Mouse (Mus musculus) kidney, embryonic 16.5 days (tissue): Measurements from ENCODE around the gene Plscr3. TPM values are rescaled to one million over a fixed set of nuclear protein-coding genes. Genes with fewer than 3 reads are reported as not detected.

Source experiments
- ATAC-seq: fragments of 200-750 bp; cut with Nextera tagmentation; 2 replicates; pipeline ENCODE4 v1.8.0; 2017; ENCODE audit warnings: moderate TSS enrichment; ENCODE audit not compliant: low FRiP score, low TSS enrichment
- H3K27ac ChIP-seq: fragments of 300-500 bp; sonication (generic); 2 replicates; pipeline ENCODE4 v1.5.1; 2014; ENCODE audit warnings: low read length
- H3K27me3 ChIP-seq: fragments of 300-500 bp; sonication (generic); 2 replicates; pipeline ENCODE4 v1.6.1; 2014; ENCODE audit warnings: low read length, control low read depth, mixed read lengths; ENCODE audit not compliant: insufficient read depth
- H3K36me3 ChIP-seq: fragments of 300-500 bp; sonication (generic); 2 replicates; pipeline ENCODE4 v1.6.1; 2014; ENCODE audit warnings: low read length, control low read depth, mixed read lengths; ENCODE audit not compliant: insufficient read depth
- H3K4me1 ChIP-seq: fragments of 300-500 bp; sonication (generic); 2 replicates; pipeline ENCODE4 v1.6.1; 2014; ENCODE audit warnings: low read length, control low read depth, mixed read lengths; ENCODE audit not compliant: insufficient read depth
- H3K4me2 ChIP-seq: fragments of 300-500 bp; sonication (generic); replicated peaks from 2 replicates; pipeline ENCODE4 v1.6.1; 2014; ENCODE audit warnings: low read depth, low read length
- H3K4me3 ChIP-seq: fragments of 300-500 bp; sonication (generic); 2 replicates; pipeline ENCODE4 v1.5.1; 2014; ENCODE audit warnings: mild to moderate bottlenecking, low read length
- H3K9ac ChIP-seq: fragments of 300-500 bp; sonication (generic); replicated peaks from 2 replicates; pipeline ENCODE4 v1.6.1; 2014; ENCODE audit warnings: low read length
- H3K9me3 ChIP-seq: fragments of 300-500 bp; sonication (generic); 2 replicates; pipeline ENCODE4 v1.6.1; 2016; ENCODE audit warnings: low read length, control low read depth
- WGBS: fragments of 180-500 bp; shearing (Covaris S2); extraction: QIAGEN DNeasy Blood & Tissue Kit; methylation state at CpG from one replicate; pipeline ENCODE4 v1.1.7; 2014; 5-methylcytosine and 5-hydroxymethylcytosine counted together
- polyA plus RNA-seq: library from polyadenylated mRNA; unstranded; fragments of >200 nt; fragmentation: Nextera tagmentation; extraction: Ambion mirVana; gene quantifications from 2 replicates; pipeline ENCODE4 v1.2.1, GENCODE M21; 2015

Plscr3 gene
- polyA plus RNA-seq, 1 experiment from 2014 or later, result 105 TPM

DNA sequence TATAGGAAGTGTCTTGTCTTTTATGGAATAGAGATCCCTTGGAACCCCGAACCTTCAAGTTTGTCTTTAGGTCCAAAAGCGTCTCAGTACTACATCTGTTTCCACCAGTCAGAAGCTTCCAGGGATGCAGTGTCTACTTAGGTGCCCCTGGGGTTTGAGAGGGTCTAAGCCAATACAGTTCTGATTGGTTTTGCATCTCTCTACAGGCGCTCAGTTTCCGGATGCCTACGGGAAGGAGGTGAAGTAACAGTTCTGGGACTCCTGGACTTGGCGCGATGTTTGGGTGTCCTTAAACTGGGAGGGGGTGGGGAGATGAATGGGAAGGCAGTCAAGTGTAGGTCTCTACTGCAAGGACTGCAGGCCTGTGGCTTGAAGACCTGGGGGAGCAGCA, 7.5 kb upstream of the Plscr3 start:
- Histone ChIP-seq H3K9ac (peak overlapping the region; percentile 76), H3K4me3 (peak overlapping the region; percentile 66), H3K4me1 (peaks cover 41% of the 10 kb centered on the region), H3K9me3 (no peaks in the 10 kb centered on the region), H3K36me3 (0 out of 2 replicates have a peak, but pooled peaks cover 1% of the 10 kb centered on the region), H3K27ac (peak overlapping the region; percentile 93), H3K27me3 (no peaks in the 10 kb centered on the region; the same call in 1 of the 2 replicates), H3K4me2 (peak overlapping the region; percentile 98)
- ATAC-seq, result peak; percentile 3; the same call in 1 of the 2 replicates
- WGBS, result 0% methylated on average over 7 of the region's 7 CpGs

DNA sequence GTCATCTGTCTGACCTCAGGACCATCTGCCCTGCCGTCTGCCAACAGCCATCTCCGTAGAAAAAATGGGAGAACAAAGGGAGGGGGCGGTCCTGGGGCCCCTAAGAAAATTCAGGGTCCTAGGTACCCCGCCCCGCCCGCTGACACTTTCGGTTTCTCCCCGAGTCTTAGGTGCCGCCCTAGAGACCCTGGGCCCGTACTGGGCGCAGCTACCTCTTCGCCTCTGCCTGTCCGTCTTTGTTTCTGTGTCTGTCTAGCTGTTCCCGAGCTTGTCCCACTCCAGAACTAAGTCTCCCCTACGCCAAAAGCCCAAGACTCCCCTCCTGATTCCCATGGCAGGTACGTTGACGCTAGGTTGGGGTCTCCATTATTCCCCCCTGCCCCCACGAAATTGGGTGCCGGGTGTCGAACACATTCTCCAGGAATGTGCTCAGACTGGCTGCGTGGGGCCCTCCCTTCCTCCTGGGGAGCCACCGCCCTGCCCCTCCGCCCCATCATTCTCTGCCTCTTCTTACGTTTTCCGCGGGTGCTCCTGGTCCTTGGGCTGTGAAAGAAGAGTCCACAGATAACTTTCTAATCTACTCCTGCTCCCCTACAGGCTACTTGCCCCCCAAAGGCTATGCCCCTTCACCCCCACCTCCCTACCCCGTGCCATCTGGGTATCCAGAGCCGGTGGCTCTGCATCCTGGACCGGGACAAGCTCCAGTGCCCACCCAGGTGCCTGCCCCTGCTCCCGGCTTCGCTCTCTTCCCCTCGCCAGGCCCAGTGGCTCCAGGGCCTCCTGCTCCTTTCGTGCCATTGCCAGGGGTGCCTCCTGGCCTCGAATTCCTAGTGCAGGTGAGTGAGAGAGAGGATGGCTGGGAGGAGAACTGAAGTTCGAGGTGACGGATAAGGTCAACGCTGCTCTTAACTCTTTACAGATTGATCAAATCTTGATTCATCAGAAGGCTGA, 837 bp downstream of the Plscr3 start:
- Histone ChIP-seq H3K9ac (peak overlapping the region; percentile 89), H3K27ac (peak overlapping the region; percentile 99), H3K36me3 (peaks cover 38% of the 10 kb centered on the region), H3K4me2 (peak overlapping the region; percentile 93), H3K27me3 (no peaks in the 10 kb centered on the region), H3K4me3 (peak overlapping the region; percentile 84), H3K9me3 (no peaks in the 10 kb centered on the region), H3K4me1 (peaks cover 19% of the 10 kb centered on the region)
- peak; percentile 36 for ATAC-seq
- 6% methylated on average over 37 of the region's 37 CpGs for WGBS

- peaks cover 19% of the 10 kb centered on the region for H3K4me1 ChIP-seq
- H3K4me3 ChIP-seq, result no peak overlapping the region
- H3K27ac ChIP-seq, result no peak overlapping the region
- ATAC-seq, result no peak
- H3K9ac ChIP-seq, result peak overlapping the region; percentile 89; the same call in 1 of the 2 replicates
- no peaks in the 10 kb centered on the region for H3K9me3 ChIP-seq
- H3K36me3 ChIP-seq, result peaks cover 42% of the 10 kb centered on the region
- peak overlapping the region; percentile 93; the same call in 1 of the 2 replicates for H3K4me2 ChIP-seq
- 97% methylated on average over 6 of the region's 6 CpGs for WGBS
- H3K27me3 ChIP-seq, result no peaks in the 10 kb centered on the region
These were observed 1.8 kb downstream of the Plscr3 start for GRCm38 (mm10) chr11:69848021-69848420.

DNA sequence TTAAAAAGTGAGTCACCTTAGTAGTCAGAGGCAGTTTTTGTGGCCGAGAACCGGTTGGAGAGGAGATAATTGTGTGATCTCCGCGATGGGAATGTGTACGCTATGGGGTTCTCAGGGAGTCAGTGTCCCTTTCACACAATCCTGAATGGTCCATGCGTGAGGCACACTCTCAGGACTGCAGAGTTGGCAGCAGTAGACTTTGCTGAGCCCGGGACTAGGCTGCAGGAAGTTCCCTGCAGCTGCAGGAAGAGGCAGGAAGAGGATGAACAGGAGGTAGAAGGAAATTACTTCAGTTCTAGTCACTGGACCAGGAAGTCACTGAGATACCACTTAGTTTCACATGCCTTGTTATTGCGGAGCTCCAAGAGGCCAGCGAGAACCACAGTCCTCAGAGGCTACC, 3.0 kb downstream of the Plscr3 start:
- no peak overlapping the region for H3K9ac ChIP-seq
- H3K27ac ChIP-seq, result no peak overlapping the region; the same call in 1 of the 2 replicates
- H3K27me3 ChIP-seq, result no peaks in the 10 kb centered on the region
- no peak overlapping the region for H3K4me3 ChIP-seq
- ATAC-seq, result no peak
- WGBS, result 87% methylated on average over 9 of the region's 9 CpGs
- no peaks in the 10 kb centered on the region for H3K9me3 ChIP-seq
- no peak overlapping the region for H3K4me2 ChIP-seq
- H3K36me3 ChIP-seq, result peaks cover 42% of the 10 kb centered on the region
- H3K4me1 ChIP-seq, result peaks cover 19% of the 10 kb centered on the region

DNA sequence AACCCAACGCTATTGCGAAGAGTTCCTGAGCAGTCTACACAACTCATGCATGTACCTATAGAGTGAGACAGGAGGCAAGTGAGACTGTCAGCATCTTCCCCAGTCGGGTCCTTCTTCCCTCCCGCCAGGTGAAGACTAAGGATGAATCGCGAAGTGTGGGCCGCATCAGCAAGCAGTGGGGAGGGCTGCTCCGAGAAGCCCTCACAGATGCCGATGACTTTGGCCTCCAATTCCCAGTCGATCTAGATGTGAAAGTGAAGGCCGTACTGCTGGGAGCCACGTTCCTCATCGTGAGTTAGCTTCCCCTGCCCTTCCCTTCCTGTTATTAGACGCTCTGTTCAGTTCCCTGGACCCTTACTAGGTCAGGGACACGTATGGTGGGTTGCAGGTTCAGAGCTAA, 3.7 kb downstream of the Plscr3 start:
- H3K4me2 ChIP-seq, result no peak overlapping the region
- no peak overlapping the region for H3K27ac ChIP-seq
- no peaks in the 10 kb centered on the region for H3K27me3 ChIP-seq
- H3K36me3 ChIP-seq, result peaks cover 42% of the 10 kb centered on the region
- no peaks in the 10 kb centered on the region for H3K9me3 ChIP-seq
- H3K4me3 ChIP-seq, result no peak overlapping the region
- no peak for ATAC-seq
- peaks cover 19% of the 10 kb centered on the region for H3K4me1 ChIP-seq
- 96% methylated on average over 15 of the region's 15 CpGs for WGBS
- H3K9ac ChIP-seq, result no peak overlapping the region

DNA sequence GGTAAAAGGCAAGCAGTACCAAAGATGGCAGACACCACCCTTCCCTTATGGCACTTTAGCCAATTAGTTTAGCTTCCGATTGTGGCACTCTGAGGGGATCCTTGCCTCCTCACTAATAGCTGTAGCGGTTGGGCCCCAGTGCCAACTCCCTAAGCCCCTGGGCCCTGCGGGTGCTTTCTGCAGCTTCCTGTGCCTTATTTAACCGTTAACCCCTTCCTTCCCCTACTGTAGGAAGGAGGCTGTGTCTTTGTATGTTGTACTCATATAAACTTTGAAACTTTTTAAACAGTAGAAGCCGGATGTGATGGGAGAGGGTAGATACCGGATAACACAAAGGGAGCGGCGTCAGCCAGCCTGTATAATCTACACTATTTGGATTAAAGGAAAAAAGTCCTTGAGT, 4.6 kb downstream of the Plscr3 start:
- peaks cover 42% of the 10 kb centered on the region for H3K36me3 ChIP-seq

DNA sequence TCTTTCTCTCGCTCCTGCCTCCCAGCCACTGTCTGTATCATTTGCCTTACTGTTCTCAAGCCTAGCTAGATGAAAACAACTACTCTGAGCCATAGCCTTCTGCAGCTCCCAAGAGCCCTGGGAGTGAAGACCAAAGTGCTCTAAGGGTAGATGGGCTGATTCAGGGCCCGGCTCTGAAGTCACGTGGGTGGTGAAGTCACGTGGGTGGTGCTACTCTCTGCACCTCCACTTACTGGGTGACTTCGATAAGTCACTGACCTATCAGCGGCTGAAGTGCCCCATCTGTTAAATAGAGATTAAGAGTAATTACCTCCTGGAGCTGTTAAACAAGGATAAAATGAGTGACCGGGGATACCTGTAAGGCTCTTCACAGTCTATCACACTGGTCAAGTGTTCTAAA, 7.8 kb downstream of the Plscr3 start:
- no peak overlapping the region for H3K27ac ChIP-seq
- H3K4me1 ChIP-seq, result peaks cover 4% of the 10 kb centered on the region; the same call in 1 of the 2 replicates
- no peak overlapping the region for H3K4me2 ChIP-seq
- H3K4me3 ChIP-seq, result no peak overlapping the region
- peaks cover 33% of the 10 kb centered on the region for H3K36me3 ChIP-seq
- WGBS, result 61% methylated on average over 7 of the region's 7 CpGs
- H3K27me3 ChIP-seq, result peaks cover 15% of the 10 kb centered on the region
- H3K9ac ChIP-seq, result no peak overlapping the region
- ATAC-seq, result no peak
- no peaks in the 10 kb centered on the region for H3K9me3 ChIP-seq

More for the DNA sequence above, 4.6 kb downstream of the Plscr3 start:
- no peak overlapping the region for H3K4me2 ChIP-seq
- H3K27me3 ChIP-seq, result no peaks in the 10 kb centered on the region
- no peak overlapping the region for H3K4me3 ChIP-seq
- no peak overlapping the region for H3K9ac ChIP-seq
- peaks cover 17% of the 10 kb centered on the region for H3K4me1 ChIP-seq
- no peak for ATAC-seq
- no peaks in the 10 kb centered on the region for H3K9me3 ChIP-seq
- 77% methylated on average over 8 of the region's 8 CpGs for WGBS
- no peak overlapping the region for H3K27ac ChIP-seq

GRCm38 (mm10) chr11:69854680-69855079, 8.5 kb downstream of the Plscr3 start:
- ATAC-seq, result no peak
- Histone ChIP-seq H3K9ac (no peak overlapping the region), H3K27ac (no peak overlapping the region)

GRCm38 (mm10) chr11:69855347-69855746, 9.2 kb downstream of the Plscr3 start:
- ATAC-seq, result peak; percentile 41; the same call in 1 of the 2 replicates
- H3K27ac ChIP-seq, result no peak overlapping the region
- no peak overlapping the region for H3K9ac ChIP-seq
- no peaks in the 10 kb centered on the region for H3K9me3 ChIP-seq
- H3K4me3 ChIP-seq, result no peak overlapping the region
- WGBS, result 23% methylated on average over 16 of the region's 16 CpGs
- H3K4me2 ChIP-seq, result peak overlapping the region; percentile 29; the same call in 1 of the 2 replicates
- H3K4me1 ChIP-seq, result peaks cover 4% of the 10 kb centered on the region; the same call in 1 of the 2 replicates
- peaks cover 20% of the 10 kb centered on the region for H3K36me3 ChIP-seq
- peaks cover 15% of the 10 kb centered on the region for H3K27me3 ChIP-seq

More at GRCm38 (mm10) chr11:69854680-69855079, 8.5 kb downstream of the Plscr3 start:
- Histone ChIP-seq H3K4me1 (peaks cover 4% of the 10 kb centered on the region; the same call in 1 of the 2 replicates), H3K9me3 (no peaks in the 10 kb centered on the region), H3K27me3 (peaks cover 15% of the 10 kb centered on the region), H3K4me3 (no peak overlapping the region), H3K4me2 (no peak overlapping the region), H3K36me3 (peaks cover 26% of the 10 kb centered on the region)
- 80% methylated on average over 10 of the region's 10 CpGs for WGBS
